Mouse (Mus musculus) kidney, embryonic 16.5 days (tissue): Measurements from ENCODE around the gene Pou2f1. TPM values are rescaled to one million over a fixed set of nuclear protein-coding genes. Genes with fewer than 3 reads are reported as not detected.
"Not testable (repeated sequence)": the region's sequence is repeated elsewhere in the genome, so short reads cannot be mapped to it uniquely, and the experiment has no call there.

Experiments
- ATAC-seq: fragments of 200-750 bp; cut with Nextera tagmentation; 2 replicates; pipeline ENCODE4 v1.8.0; 2017; ENCODE audit warnings: moderate TSS enrichment; ENCODE audit not compliant: low FRiP score, low TSS enrichment
- H3K27ac ChIP-seq: fragments of 300-500 bp; sonication (generic); 2 replicates; pipeline ENCODE4 v1.5.1; 2014; ENCODE audit warnings: low read length
- H3K27me3 ChIP-seq: fragments of 300-500 bp; sonication (generic); 2 replicates; pipeline ENCODE4 v1.6.1; 2014; ENCODE audit warnings: low read length, control low read depth, mixed read lengths; ENCODE audit not compliant: insufficient read depth
- H3K36me3 ChIP-seq: fragments of 300-500 bp; sonication (generic); 2 replicates; pipeline ENCODE4 v1.6.1; 2014; ENCODE audit warnings: low read length, control low read depth, mixed read lengths; ENCODE audit not compliant: insufficient read depth
- H3K4me1 ChIP-seq: fragments of 300-500 bp; sonication (generic); 2 replicates; pipeline ENCODE4 v1.6.1; 2014; ENCODE audit warnings: low read length, control low read depth, mixed read lengths; ENCODE audit not compliant: insufficient read depth
- H3K4me2 ChIP-seq: fragments of 300-500 bp; sonication (generic); replicated peaks from 2 replicates; pipeline ENCODE4 v1.6.1; 2014; ENCODE audit warnings: low read depth, low read length
- H3K4me3 ChIP-seq: fragments of 300-500 bp; sonication (generic); 2 replicates; pipeline ENCODE4 v1.5.1; 2014; ENCODE audit warnings: mild to moderate bottlenecking, low read length
- H3K9ac ChIP-seq: fragments of 300-500 bp; sonication (generic); replicated peaks from 2 replicates; pipeline ENCODE4 v1.6.1; 2014; ENCODE audit warnings: low read length
- H3K9me3 ChIP-seq: fragments of 300-500 bp; sonication (generic); 2 replicates; pipeline ENCODE4 v1.6.1; 2016; ENCODE audit warnings: low read length, control low read depth
- WGBS: fragments of 180-500 bp; shearing (Covaris S2); extraction: QIAGEN DNeasy Blood & Tissue Kit; methylation state at CpG from one replicate; pipeline ENCODE4 v1.1.7; 2014; 5-methylcytosine and 5-hydroxymethylcytosine counted together
- polyA plus RNA-seq: library from polyadenylated mRNA; unstranded; fragments of >200 nt; fragmentation: Nextera tagmentation; extraction: Ambion mirVana; gene quantifications from 2 replicates; pipeline ENCODE4 v1.2.1, GENCODE M21; 2015

Pou2f1 gene
- polyA plus RNA-seq, 1 experiment from 2014 or later: 14.0 TPM

- Histone ChIP-seq H3K27me3 (no peaks in the 10 kb centered on the region), H3K27ac (peak overlapping the region; percentile 76), H3K4me2 (peak overlapping the region; percentile 62), H3K9ac (peak overlapping the region; percentile 52), H3K4me3 (peak overlapping the region; percentile 57), H3K4me1 (peaks cover 19% of the 10 kb centered on the region), H3K36me3 (no peaks in the 10 kb centered on the region), H3K9me3 (no peaks in the 10 kb centered on the region)
- peak; percentile 87 for ATAC-seq
- WGBS: under 1% methylated on average over 57 of the region's 61 CpGs
Measured at GRCm38 (mm10) chr1:166003181-166004022, 924 bp upstream of the Pou2f1 start.

GRCm38 (mm10) chr1:166001904-166002489 is 481 bp downstream of the Pou2f1 start:
- H3K27me3 ChIP-seq: no peaks in the 10 kb centered on the region
- H3K9me3 ChIP-seq: no peaks in the 10 kb centered on the region
- H3K4me3 ChIP-seq: peak overlapping the region; percentile 94
- H3K4me2 ChIP-seq: peak overlapping the region; percentile 90
- H3K36me3 ChIP-seq: no peaks in the 10 kb centered on the region
- H3K9ac ChIP-seq: peak overlapping the region; percentile 97
- H3K27ac ChIP-seq: peak overlapping the region; percentile 93
- under 1% methylated on average over 17 of the region's 70 CpGs for WGBS
- peak; percentile 43 for ATAC-seq
- peaks cover 19% of the 10 kb centered on the region for H3K4me1 ChIP-seq

GRCm38 (mm10) chr1:166001121-166001903 is 1.2 kb downstream of the Pou2f1 start:
- H3K27me3 ChIP-seq: no peaks in the 10 kb centered on the region
- H3K27ac ChIP-seq: peak overlapping the region; percentile 93
- H3K4me3 ChIP-seq: peak overlapping the region; percentile 94
- under 1% methylated on average over 41 of the region's 48 CpGs for WGBS
- H3K9ac ChIP-seq: peak overlapping the region; percentile 97
- no peaks in the 10 kb centered on the region for H3K9me3 ChIP-seq
- peak; percentile 7 for ATAC-seq
- peak overlapping the region; percentile 90 for H3K4me2 ChIP-seq
- H3K36me3 ChIP-seq: no peaks in the 10 kb centered on the region
- H3K4me1 ChIP-seq: peaks cover 19% of the 10 kb centered on the region

GRCm38 (mm10) chr1:166000601-166001120 is 1.8 kb downstream of the Pou2f1 start:
- peak overlapping the region; percentile 97 for H3K9ac ChIP-seq
- H3K4me2 ChIP-seq: peak overlapping the region; percentile 90
- H3K27me3 ChIP-seq: no peaks in the 10 kb centered on the region
- 11% methylated on average over 7 of the region's 7 CpGs for WGBS
- peaks cover 24% of the 10 kb centered on the region for H3K4me1 ChIP-seq
- peak overlapping the region; percentile 93 for H3K27ac ChIP-seq
- ATAC-seq: no peak
- no peaks in the 10 kb centered on the region for H3K36me3 ChIP-seq
- peak overlapping the region; percentile 94 for H3K4me3 ChIP-seq
- no peaks in the 10 kb centered on the region for H3K9me3 ChIP-seq

- no peak for ATAC-seq
- Histone ChIP-seq H3K9me3 (no peaks in the 10 kb centered on the region), H3K36me3 (no peaks in the 10 kb centered on the region), H3K9ac (no peak overlapping the region), H3K4me1 (peaks cover 24% of the 10 kb centered on the region), H3K27me3 (no peaks in the 10 kb centered on the region), H3K27ac (no peak overlapping the region), H3K4me2 (no peak overlapping the region), H3K4me3 (no peak overlapping the region)
- WGBS: 62% methylated on average over 1 of the region's 1 CpGs
Measured at GRCm38 (mm10) chr1:165999709-166000108, 2.8 kb downstream of the Pou2f1 start.

- 94% methylated on average over 7 of the region's 7 CpGs for WGBS
- H3K9me3 ChIP-seq: no peaks in the 10 kb centered on the region
- H3K4me2 ChIP-seq: no peak overlapping the region
- no peaks in the 10 kb centered on the region for H3K36me3 ChIP-seq
- no peak overlapping the region for H3K9ac ChIP-seq
- ATAC-seq: no peak
- H3K4me3 ChIP-seq: no peak overlapping the region
- no peak overlapping the region for H3K27ac ChIP-seq
- no peaks in the 10 kb centered on the region for H3K27me3 ChIP-seq
- H3K4me1 ChIP-seq: peaks cover 19% of the 10 kb centered on the region
Measured at GRCm38 (mm10) chr1:165995661-165996055, 6.8 kb downstream of the Pou2f1 start.

GRCm38 (mm10) chr1:165995011-165995660 is 7.3 kb downstream of the Pou2f1 start:
- not testable (repeated sequence) for H3K9ac ChIP-seq, H3K9me3 ChIP-seq, ATAC-seq, H3K4me3 ChIP-seq, H3K36me3 ChIP-seq, H3K27ac ChIP-seq, H3K4me2 ChIP-seq, H3K27me3 ChIP-seq
- peaks cover 14% of the 10 kb centered on the region for H3K4me1 ChIP-seq
- WGBS: 90% methylated on average over 5 of the region's 7 CpGs

GRCm38 (mm10) chr1:165994279-165994678 is 8.2 kb downstream of the Pou2f1 start:
- no peak for ATAC-seq
- H3K4me2 ChIP-seq: no peak overlapping the region
- 65% methylated on average over 1 of the region's 1 CpGs for WGBS
- no peaks in the 10 kb centered on the region for H3K9me3 ChIP-seq
- peaks cover 6% of the 10 kb centered on the region for H3K4me1 ChIP-seq
- no peaks in the 10 kb centered on the region for H3K27me3 ChIP-seq
- no peaks in the 10 kb centered on the region for H3K36me3 ChIP-seq
- no peak overlapping the region for H3K4me3 ChIP-seq
- H3K27ac ChIP-seq: no peak overlapping the region
- no peak overlapping the region for H3K9ac ChIP-seq
